Mouse (Mus musculus) bone marrow macrophage, adult 2 months (primary cell): ENCODE data around the gene Dmd.

ENCODE experiments used
- CTCF ChIP-seq: IDR thresholded peaks from 2 replicates; pipeline ENCODE4 v1.5.1; 2012; ENCODE audit warnings: low read depth, mild to moderate bottlenecking, low read length, moderate library complexity
- POLR2A ChIP-seq: IDR thresholded peaks from 2 replicates; pipeline ENCODE4 v1.6.1; 2012; ENCODE audit warnings: mild to moderate bottlenecking, low read depth, low read length, borderline replicate concordance

DNA sequence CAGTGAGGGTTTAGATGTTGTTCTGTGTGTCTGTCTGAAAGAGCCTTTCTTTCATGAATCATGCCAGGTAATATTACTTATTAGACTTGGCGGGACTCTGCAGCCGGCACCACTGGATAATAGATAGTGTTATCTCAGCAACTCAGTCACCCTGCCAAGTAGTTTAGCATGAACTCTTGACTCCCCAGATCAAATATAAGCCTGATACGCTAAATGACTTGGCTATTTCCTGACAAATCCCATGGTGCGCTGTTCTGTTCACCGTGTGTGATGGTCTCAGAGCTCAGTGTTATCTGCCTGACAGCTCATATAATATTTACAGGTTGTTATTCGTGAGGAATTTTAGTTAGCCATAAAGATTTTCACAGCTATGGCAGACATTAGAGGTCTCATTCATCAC, 2012.3 kb downstream of the Dmd start:
- TF ChIP-seq CTCF (no peak), POLR2A (no peak)
